Mouse (Mus musculus) forebrain, embryonic 11.5 days (tissue): ENCODE results near the gene Myo16. TPM values are rescaled to one million over a fixed set of nuclear protein-coding genes. Genes with fewer than 3 reads are reported as not detected.

Experiments used
- ATAC-seq: fragments of 200-750 bp; cut with Nextera tagmentation; replicated peaks from 2 replicates; pipeline ENCODE4 v1.8.0; 2017; ENCODE audit warnings: moderate TSS enrichment; ENCODE audit not compliant: low FRiP score
- DNase-seq: peaks from one replicate; pipeline ENCODE4 v3.0.0-alpha.2; 2017; ENCODE audit warnings: low spot score
- H3K27ac ChIP-seq: fragments of 300-500 bp; sonication (generic); 2 replicates; pipeline ENCODE4 v1.5.1; 2014; ENCODE audit warnings: low read depth, low read length
- H3K27me3 ChIP-seq: fragments of 300-500 bp; sonication (generic); 2 replicates; pipeline ENCODE4 v1.6.1; 2014; ENCODE audit warnings: mild to moderate bottlenecking, low read length, mixed read lengths; ENCODE audit not compliant: control insufficient read depth, insufficient read depth
- H3K36me3 ChIP-seq: fragments of 300-500 bp; sonication (generic); 2 replicates; pipeline ENCODE4 v1.6.1; 2014; ENCODE audit warnings: mild to moderate bottlenecking, low read length, moderate library complexity, mixed read lengths; ENCODE audit not compliant: control insufficient read depth, insufficient read depth
- H3K4me1 ChIP-seq: fragments of 300-500 bp; sonication (generic); replicated peaks from 2 replicates; pipeline ENCODE4 v1.6.1; 2014; ENCODE audit warnings: low read length, mixed read lengths; ENCODE audit not compliant: control insufficient read depth, insufficient read depth
- H3K4me2 ChIP-seq: fragments of 300-500 bp; sonication (generic); 2 replicates; pipeline ENCODE4 v1.6.1; 2014; ENCODE audit warnings: low read depth, mild to moderate bottlenecking, low read length, moderate library complexity, mixed read lengths; ENCODE audit not compliant: severe bottlenecking
- H3K4me3 ChIP-seq: fragments of 300-500 bp; sonication (generic); 2 replicates; pipeline ENCODE4 v1.5.1; 2014; ENCODE audit warnings: low read depth, low read length
- H3K9ac ChIP-seq: fragments of 300-500 bp; sonication (generic); 2 replicates; pipeline ENCODE4 v1.6.1; 2014; ENCODE audit warnings: low read length
- H3K9me3 ChIP-seq: fragments of 300-500 bp; sonication (generic); 2 replicates; pipeline ENCODE4 v1.6.1; 2016; ENCODE audit warnings: low read length, mixed read lengths; ENCODE audit not compliant: control insufficient read depth
- WGBS: fragments of 180-500 bp; shearing (Covaris S2); extraction: QIAGEN DNeasy Blood & Tissue Kit; methylation state at CpG from one replicate; pipeline ENCODE4 v1.1.7; 2014; 5-methylcytosine and 5-hydroxymethylcytosine counted together
- polyA plus RNA-seq: library from polyadenylated mRNA; unstranded; fragments of >200 nt; fragmentation: Nextera tagmentation; extraction: Ambion mirVana; gene quantifications from 2 replicates; pipeline ENCODE4 v1.2.1, GENCODE M21; 2014

Gene Myo16
- polyA plus RNA-seq, 1 experiment from 2014 or later = 1.6 TPM

- ATAC-seq (peak; percentile 42; the same call in 1 of the 2 replicates), DNase-seq (peak; percentile 59)
- Histone ChIP-seq H3K36me3 (no peaks in the 10 kb centered on the region), H3K27me3 (no peaks in the 10 kb centered on the region), H3K9me3 (peaks cover 2% of the 10 kb centered on the region; the same call in 1 of the 2 replicates), H3K9ac (no peak overlapping the region), H3K4me2 (no peak overlapping the region), H3K4me3 (no peak overlapping the region), H3K4me1 (peaks cover 27% of the 10 kb centered on the region), H3K27ac (no peak overlapping the region)
- 5% methylated on average over 4 of the region's 4 CpGs for WGBS
Measured at GRCm38 (mm10) chr8:10665821-10666283, 512.1 kb downstream of the Myo16 start.

- Histone ChIP-seq H3K9me3 (no peaks in the 10 kb centered on the region), H3K4me1 (no peaks in the 10 kb centered on the region), H3K36me3 (no peaks in the 10 kb centered on the region), H3K27me3 (no peaks in the 10 kb centered on the region; the same call in 1 of the 2 replicates), H3K27ac (no peak overlapping the region), H3K4me3 (no peak overlapping the region), H3K4me2 (no peak overlapping the region), H3K9ac (no peak overlapping the region)
- ATAC-seq (no peak), DNase-seq (no peak)
- WGBS = 78% methylated on average over 2 of the region's 2 CpGs
Measured at GRCm38 (mm10) chr8:10671862-10672548, 518.3 kb downstream of the Myo16 start.

DNA sequence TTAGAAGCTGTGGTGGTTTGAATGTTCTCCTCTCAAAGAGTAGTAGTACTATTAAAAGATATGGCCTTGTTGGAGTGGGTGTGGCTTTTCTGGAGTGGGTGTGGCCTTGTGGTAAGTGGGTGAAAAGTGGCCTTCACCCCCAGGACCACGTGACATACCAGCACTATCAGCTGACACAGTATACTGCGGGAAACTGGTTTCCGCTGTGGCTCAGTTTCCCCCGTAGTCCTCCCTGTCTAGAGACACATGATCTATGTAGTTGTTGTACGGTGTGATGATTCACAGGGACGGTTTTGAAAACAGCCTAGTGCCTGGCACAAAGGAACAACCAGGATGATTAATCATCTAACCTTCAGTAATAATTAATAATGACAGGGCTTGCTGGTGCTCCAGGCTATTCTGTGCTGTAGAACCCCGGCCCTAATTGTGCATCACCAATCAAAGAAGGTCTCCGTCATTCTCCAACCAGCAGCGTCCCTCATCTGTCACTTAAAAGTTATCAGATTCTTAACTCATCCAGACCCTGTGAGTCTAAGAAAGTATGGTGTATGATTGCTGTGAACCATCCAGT, 524.2 kb downstream of the Myo16 start:
- Histone ChIP-seq H3K36me3 (no peaks in the 10 kb centered on the region), H3K27me3 (no peaks in the 10 kb centered on the region), H3K9ac (no peak overlapping the region), H3K4me1 (no peaks in the 10 kb centered on the region), H3K4me2 (no peak overlapping the region), H3K27ac (no peak overlapping the region), H3K9me3 (no peaks in the 10 kb centered on the region), H3K4me3 (no peak overlapping the region)
- ATAC-seq = no peak
- WGBS = 90% methylated on average over 9 of the region's 9 CpGs
- no peak for DNase-seq

- ATAC-seq (no peak), DNase-seq (no peak)
- Histone ChIP-seq H3K4me3 (no peak overlapping the region), H3K9ac (no peak overlapping the region), H3K36me3 (no peaks in the 10 kb centered on the region), H3K27ac (no peak overlapping the region), H3K4me1 (no peaks in the 10 kb centered on the region), H3K9me3 (no peaks in the 10 kb centered on the region), H3K27me3 (no peaks in the 10 kb centered on the region), H3K4me2 (no peak overlapping the region)
- 89% methylated on average over 7 of the region's 7 CpGs for WGBS
Measured at GRCm38 (mm10) chr8:10681926-10682325, 528.2 kb downstream of the Myo16 start.

GRCm38 (mm10) chr8:10683088-10683487, 529.4 kb downstream of the Myo16 start:
- no peak overlapping the region for H3K9ac ChIP-seq
- ATAC-seq (no peak), DNase-seq (peak; percentile 33)
- no peaks in the 10 kb centered on the region for H3K36me3 ChIP-seq
- H3K4me3 ChIP-seq = no peak overlapping the region
- 81% methylated on average over 8 of the region's 8 CpGs for WGBS
- no peaks in the 10 kb centered on the region for H3K27me3 ChIP-seq
- no peak overlapping the region for H3K27ac ChIP-seq
- no peak overlapping the region for H3K4me2 ChIP-seq
- no peaks in the 10 kb centered on the region for H3K9me3 ChIP-seq
- no peaks in the 10 kb centered on the region; the same call in 1 of the 2 replicates for H3K4me1 ChIP-seq

Other genes starting within 250 kb of the Myo16 start
- 10.0 and 11.5 TPM in 2 replicates for gene Lig4, start 176.2 kb upstream of the Myo16 start, polyA plus RNA-seq
- 20.5 and 23.1 TPM in 2 replicates for gene Abhd13, start 176.2 kb upstream of the Myo16 start, polyA plus RNA-seq
- 0.12 and 0.37 TPM in 2 replicates for gene Tnfsf13b, start 147.4 kb upstream of the Myo16 start, polyA plus RNA-seq